Mouse (Mus musculus): ENCODE measurements around the gene Bmpr1b.

Bmpr1b gene

DNA sequence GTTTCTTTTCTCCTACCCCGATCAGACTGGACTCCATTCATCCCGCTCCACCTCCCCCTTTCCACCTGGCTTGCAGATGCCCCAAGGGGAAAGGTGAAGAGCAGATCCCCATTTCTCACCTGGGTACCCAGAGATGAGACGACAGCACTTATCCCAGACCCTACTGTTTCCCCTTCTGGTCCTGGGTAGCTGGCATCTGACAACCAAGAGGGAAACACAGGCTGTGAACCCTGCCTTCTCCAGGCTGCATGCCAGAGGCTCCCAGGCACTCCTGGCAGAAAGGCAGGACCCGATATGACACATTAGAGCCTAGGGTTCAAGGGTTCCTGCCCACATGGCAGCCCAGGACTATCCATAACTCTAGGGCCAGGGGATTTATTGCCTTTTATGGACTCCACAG is 56.0 kb downstream of the Bmpr1b start:
- no peak for DNase-seq (ENCODE audit: low spot score)

DNA sequence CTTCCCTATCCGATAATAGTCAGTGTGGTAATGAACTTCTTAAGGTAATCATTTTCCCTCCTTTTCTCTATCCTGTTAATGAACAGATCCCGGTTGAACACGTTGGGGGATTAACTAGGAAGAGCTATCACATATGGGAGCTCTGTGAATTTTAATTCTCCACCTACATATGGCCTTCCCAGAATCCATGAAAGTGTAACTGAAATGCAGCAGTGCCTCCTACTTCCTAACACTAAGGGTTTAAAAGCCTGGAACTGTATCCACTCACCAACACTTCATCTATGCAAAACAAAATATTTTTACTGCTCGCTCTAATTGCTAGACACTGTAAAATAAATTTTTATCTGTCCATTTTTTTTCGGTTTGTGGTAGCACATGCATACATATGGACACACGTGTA is 63.0 kb downstream of the Bmpr1b start:
- no peak for DNase-seq (ENCODE audit: low spot score)

DNA sequence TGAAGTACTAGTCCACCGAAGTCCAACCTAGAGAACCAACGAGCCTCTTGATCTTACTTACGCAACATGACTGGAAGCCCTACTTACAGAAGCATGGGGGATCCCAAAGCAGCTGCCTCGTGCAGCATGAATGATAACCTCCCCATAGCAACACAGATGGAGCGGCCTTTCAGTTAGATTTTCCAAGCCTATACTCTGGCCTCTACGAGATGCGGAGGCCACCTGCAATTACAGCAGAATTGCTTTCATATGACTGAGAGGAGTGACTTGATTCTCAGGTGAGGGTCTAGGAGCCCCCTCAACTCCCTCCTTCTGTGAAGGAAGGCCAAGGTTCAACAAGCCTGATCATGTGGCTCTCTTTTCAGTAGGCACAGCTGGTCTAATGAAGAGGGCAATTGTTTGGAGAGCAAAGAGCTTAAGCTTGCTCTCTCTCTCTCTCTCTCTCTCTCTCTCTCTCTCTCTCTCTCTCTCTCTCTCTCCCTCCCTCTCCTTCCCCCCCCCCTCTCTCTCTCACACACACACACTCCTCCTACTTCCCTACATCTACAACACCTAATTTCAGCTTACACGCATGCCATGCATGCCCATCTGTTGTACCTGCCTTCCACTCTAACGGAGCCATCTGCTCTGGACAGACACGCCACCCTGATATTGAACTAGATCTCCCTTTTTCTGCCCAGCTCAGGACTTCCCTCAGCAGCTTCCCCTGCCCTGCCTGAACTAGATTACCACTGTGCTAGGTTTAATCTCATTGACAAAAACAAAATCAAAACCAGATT is 65.0 kb downstream of the Bmpr1b start:
- no peak for DNase-seq (ENCODE audit: low spot score)

DNA sequence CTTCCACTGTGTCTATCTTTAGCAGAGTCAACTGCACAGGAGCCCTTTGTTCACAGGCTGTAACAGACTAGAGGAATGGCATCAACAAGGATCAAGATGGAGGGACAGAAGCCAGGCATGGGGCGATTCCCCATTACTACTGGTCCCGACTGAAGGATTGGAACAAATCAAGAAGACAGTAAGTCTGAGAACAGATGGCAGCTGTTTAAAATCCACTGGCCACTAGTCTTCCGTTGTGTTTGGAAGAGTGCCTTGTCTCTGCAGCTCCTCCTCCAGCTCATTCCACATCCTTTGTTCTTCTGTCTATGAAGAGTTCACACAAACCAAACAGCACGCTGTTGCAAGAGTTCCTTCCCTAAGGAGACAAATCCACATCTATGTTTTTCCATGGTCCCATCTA is 65.6 kb downstream of the Bmpr1b start:
- no peak for DNase-seq (ENCODE audit: low spot score)

DNA sequence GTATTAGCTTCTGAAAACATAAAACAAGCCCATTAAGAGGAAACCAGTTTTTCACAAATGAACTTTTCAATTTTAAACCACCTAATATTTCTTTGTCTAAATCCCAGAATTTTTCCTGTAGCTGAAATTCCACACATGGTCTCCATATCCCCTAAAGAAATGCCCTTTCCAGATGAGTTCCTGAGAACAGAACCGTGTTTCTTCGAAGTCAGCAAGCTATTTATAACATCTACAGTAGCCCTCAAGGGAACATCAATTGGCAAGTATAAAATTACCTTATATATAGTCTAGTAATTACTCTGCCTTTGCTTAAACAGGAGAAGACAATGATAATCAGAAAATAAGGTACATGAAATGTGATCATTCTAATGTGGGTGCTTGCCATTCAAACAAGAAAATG is 70.1 kb downstream of the Bmpr1b start:
- DNase-seq (ENCODE audit: low spot score) = no peak

DNA sequence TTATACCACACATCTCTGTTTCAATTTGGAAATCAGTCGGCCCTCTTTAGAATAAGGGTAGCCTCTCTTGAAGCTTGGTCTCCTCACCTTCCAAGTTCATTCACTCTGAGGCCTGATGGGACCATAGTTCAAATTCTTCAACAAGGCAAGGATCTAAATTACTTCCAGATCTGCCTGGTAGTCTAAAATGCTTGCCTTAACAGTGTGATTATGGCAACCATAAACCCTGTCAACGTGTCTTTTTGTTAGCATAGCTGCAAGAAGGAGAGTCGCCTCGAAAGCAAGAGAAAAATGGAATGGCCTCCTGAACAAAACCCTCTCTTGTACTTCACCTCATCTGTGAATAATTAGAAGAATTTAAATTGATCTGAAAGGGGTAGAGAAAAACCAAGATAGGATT is 75.2 kb downstream of the Bmpr1b start:
- no peak for DNase-seq (ENCODE audit: low spot score)

DNA sequence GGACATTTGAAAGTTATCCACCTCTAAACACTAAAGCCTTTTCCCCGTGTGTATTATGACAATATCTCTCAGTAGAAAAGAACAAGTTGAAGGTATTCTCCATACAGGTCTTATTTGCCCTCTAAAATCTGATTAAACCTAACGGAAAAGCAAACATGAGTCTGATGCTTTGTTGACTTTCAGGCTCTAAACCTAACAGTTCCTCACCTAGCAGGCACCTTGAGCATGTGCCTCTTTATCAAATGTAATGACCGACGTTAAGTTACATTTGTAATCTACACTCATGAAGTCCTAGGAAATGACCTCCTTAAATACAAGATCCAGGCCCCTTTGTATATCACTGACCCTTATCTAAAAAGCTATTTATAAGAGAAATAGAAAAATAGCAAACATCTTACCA is 79.5 kb downstream of the Bmpr1b start:
- no peak for DNase-seq (ENCODE audit: low spot score)

DNA sequence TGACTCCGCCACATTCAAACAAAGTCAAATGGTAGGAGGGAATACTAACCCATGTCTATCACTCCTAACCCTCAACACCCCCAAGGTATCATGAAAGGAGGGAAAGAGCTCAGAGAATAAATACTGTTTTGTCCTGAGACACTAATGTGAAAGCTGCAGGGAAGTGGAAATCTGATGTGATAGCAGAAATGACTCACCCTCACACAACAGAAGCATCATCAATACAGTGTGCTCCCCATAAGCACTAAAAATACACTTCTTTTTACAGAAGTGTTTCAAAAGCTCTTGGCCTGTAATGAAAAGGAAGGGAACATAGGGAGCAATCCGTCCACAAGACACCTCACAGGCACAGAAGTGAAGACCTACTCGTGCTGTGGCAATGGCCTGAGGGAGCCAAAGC is 83.3 kb downstream of the Bmpr1b start:
- no peak for DNase-seq (ENCODE audit: low spot score)

DNA sequence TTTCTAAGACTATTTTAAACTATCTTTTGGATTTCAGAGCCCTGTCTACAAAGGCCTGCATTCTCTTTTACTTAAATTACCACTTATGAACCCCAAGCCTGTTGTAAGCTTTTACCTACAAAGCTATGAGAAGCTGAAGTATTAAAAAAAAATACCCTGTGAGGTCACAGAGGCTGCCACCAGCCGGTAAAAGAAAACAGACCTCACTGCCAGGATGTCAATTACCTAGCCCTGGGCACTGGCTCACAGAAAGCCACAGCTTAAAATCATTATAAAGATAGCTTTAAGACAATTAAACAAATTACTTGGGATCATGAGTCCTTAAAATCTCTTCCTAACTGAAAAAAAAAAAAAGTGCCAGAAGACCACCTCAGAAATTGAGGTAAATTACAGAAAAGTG is 85.1 kb downstream of the Bmpr1b start:
- no peak for DNase-seq (ENCODE audit: low spot score)

DNA sequence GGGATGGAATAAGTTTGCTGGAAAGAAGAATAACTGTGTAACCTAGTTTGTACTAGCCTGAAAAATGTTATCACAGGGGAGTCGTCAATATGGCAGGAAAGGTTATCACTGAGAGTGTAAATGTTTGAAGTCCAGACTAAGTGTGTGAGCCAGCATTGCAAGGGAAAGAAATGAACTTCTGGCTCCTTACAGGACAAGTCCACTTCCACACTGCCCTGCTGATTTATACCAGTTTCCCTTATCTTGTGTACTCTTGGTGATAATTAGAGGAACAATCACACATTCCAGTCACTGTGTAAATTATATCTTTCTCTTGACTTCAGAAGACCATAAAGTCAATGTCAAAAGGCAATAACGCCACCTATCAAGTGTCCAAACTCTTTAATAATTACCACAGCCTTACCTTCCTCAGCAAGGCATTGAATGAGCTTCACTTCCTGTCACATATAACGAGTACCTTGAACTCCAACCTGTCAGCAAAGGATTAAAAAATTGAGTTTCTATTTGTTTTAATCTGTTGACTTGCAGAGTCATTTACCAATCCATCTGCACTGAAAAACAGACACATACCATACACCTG is 91.4 kb downstream of the Bmpr1b start:
- DNase-seq (ENCODE audit: low spot score) = no peak

DNA sequence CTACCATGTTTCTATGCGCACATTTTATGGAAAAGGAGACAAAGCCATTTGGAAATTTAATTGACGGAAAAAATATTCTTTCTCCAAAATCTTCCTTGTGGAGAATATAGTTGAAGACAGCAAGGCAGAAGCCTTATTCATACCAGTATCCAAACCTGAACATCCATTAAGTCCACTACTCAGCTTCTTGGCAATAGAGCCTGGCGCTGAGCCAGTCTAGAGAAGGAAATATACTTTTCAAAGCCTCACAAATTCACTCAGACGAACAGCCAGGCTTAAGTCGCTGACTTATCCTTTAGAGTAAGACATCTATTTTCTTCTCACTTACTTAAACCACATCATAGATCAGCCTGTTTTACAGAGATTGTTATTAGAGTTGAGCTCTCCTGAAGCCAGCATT is 97.6 kb downstream of the Bmpr1b start:
- DNase-seq (ENCODE audit: low spot score) = no peak

DNA sequence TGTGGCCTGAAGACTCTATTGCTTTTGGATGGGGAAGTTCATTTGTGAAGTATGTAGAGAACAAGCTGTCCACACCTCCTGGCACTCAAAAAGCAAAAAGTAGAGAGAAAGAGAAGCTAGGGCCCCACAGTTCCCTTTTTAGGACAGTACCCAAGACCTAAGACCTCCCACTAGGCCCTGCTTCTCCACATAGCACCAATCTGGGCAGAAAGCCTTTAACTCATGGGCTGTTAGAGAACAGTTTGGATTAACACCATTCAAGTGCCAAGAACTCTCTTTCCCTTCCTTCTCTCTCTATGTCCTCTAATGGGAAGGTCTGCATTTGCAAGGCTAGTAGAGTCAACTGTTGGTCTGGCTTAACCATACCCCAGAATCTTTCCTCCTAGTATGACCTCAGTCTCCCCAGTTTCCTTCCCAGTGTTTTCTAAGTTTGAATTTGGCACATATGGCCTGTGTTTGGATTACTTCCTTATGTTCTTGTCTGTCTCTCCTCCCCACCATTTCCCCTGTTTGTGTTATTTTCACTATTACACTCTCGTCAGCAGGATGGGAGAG is 102.4 kb downstream of the Bmpr1b start:
- no peak for DNase-seq (ENCODE audit: low spot score)

DNA sequence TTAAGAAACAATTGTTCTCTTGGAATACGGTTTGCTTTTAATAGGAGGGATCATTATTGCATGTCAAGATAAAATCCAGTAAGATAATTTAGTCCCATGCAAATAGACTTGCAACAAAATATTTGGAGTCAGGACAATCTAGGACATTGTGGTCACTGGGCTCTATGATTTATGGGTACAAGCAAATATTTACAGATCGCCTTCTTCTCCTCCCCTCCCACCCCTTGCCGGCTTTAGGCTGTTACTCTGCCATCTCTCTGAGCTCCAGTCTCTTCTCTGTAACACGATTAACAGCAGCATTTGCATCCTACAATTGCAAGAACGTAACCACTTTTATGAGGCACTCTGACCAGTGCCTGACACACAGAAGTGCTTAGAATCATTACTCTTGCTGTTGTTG is 104.1 kb downstream of the Bmpr1b start:
- no peak for DNase-seq (ENCODE audit: low spot score)

DNA sequence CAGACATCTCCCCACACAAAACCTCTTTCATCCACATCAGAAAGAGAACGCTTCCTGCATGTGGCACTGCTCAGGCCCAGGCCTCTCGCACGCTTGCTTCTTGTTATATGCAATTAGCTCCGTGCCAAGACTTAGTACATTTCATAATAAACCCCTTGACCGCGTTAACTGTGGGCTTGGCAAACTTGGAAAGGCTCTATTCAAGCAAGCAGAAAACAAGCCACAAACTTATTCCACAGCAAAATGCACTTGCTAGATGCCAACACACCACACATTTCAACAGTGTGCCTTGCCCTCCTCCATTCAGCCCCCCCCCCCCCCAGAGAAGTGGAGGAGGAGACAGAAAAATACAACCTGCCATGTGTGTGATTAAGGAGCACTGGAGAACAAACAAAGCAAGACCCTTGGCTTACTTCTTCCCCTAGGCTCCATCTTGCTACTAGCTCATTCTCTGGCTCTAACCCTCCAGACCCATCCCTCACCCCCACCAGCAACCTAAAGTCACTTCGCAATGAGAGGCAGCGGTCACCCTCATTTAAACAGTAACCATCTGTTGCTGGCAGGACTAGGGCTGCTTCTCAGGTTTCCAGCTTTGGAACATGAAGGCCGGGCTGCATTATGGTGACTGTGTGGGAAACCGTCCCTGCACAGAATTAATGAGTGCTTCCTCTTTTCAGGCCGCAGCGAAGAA is 105.5 kb downstream of the Bmpr1b start:
- peak; percentile 68 for DNase-seq (ENCODE audit: low spot score)

DNA sequence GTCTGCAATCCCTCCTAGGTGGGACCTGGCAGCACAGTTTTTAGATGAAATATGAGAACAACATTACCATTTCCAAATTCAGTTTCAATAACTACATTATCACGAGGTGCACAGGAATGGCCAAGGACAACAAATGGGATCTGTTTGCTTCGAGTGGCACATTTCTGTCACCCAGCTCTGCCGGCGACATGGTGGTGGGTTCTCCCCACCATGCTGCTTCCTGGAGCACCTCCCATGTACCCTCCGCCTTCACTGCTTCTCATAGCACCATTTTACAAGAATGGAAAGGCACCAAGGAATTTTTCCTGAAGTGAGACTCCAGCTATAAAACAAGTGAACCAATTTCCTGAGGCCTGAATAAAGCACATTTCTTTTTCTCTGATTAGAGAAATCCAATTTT is 108.0 kb downstream of the Bmpr1b start:
- no peak for DNase-seq (ENCODE audit: low spot score)

DNA sequence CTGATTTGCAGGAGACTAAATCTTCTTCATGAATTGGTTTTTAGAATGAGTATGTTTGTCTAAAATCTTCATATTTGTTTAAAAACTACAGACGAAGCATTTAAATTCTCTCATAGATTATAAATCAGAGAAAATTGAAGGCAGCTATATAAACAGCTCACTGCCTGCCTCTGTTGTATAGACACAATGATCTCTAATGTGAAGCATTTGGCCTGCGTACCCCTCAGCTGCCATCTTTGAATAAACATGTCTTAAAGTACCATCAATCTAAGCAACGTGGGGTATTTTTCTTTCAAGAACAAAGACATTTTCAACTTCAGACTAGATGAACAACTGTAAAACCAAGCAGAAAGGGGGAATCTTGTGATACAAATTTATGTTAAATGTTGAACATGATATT is 109.3 kb downstream of the Bmpr1b start:
- no peak for DNase-seq (ENCODE audit: low spot score)

DNA sequence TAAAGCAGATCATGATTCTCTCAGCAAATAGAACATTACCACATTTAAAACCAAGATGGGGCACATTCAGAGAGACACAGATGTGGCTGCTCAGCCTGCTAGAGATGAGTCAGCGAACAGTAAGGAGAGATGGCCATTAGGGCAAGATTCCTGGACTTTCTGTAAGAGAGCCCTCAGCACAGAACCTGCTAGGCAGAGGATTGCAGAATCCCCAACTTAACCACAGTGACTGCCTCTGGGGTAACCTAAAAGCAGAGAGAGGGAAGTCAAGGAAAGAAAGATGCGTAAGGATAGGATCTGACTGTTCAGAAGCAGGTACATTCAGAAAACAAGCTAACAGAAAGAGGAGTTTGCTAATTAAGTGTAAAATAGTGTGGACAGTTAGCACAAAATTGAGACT is 118.5 kb downstream of the Bmpr1b start:
- no peak for DNase-seq (ENCODE audit: low spot score)

DNA sequence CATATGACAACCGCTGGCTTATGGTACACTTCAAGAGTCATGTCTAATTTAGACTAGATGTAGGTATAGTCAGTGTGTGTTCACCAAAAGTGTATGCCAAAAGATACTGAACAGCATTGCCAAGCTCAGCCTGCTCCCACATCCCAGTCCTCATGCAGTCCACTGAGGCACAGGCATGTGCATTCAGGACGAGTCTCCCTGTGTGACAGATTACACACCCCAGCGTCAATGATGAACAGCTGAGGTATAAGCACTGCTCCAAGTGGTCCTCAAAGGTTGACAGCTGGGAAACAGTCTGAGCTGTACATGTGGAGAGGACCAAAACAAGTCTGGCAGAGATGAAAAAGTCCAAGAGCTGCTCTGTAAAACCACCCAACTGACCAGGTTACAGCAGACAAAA is 119.6 kb downstream of the Bmpr1b start:
- no peak for DNase-seq (ENCODE audit: low spot score)

DNA sequence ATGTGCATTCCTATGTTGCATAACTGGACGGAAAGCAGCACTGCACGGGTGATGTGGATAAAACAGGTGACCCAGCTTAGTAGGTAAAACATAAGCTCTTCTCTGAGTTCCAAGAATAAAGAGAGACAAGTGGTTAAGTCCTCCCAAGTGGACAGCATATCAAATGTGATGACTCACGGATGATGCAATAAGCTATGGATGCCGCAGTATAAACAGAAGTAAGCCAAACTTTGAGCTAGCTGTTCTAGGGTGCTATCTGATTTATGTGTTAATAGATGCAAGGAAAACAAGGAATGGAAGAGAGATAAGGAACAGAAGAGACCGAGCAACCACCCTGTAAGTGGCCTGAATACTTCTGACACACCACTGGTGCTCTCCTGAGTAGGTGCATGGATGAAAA is 120.1 kb downstream of the Bmpr1b start:
- no peak for DNase-seq (ENCODE audit: low spot score)

DNA sequence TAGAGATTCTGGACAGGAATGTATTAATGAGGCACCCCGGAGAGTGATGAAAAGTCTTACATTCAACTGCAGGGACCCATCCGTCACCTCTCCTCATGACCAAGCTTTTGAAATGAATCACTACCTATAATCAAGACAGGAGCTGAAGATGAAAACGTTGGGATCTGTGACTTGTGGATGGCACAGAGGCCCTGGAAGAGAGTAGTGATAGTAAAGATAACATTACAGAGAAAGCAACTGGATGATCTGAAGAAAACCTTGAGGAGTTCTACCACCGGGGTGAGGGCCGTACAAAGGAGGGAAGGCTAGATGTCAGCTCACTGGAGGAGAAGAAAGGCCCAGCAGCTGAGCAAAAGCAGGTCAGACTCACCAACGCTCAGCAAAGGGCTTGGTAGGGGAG is 120.7 kb downstream of the Bmpr1b start:
- DNase-seq (ENCODE audit: low spot score) = no peak

DNA sequence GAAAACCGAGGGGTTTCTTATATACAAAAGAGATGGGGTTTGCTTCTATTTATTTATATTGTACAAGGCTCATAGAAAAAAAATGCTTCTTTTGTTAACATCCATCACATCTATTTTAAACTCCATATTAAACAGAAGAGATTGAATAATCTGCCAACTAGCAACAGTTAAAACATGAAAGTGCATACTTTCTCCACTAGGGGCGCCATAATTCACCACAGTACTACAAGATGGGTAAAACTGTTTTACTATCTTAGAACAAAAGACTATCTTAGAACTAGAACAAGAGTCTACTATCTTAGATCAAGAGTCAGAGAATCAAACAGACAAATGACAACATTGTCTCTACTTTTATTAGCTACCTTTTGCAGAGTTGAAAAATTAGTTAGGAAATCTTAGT is 125.8 kb downstream of the Bmpr1b start:
- peak; percentile 43 for DNase-seq (ENCODE audit: low spot score)

DNA sequence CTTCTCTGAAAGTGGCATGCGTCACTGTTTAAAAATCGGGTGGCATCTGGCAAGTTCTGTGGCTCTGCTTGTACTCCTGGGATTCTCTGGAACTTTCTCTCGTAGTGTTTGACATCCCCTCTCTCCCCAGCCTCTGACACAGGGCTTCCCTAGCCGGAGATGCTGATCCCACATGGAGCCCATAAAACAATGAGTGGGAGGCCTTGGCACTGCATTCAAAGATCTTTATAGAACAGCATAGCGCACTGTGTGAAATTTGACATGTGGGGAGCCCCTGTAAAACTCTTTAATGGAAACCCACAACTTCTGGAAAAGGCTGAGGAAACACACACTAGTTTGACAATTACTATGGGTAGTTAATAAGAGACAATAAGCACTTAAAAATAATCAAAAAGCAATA is 126.2 kb downstream of the Bmpr1b start:
- no peak for DNase-seq (ENCODE audit: low spot score)

DNA sequence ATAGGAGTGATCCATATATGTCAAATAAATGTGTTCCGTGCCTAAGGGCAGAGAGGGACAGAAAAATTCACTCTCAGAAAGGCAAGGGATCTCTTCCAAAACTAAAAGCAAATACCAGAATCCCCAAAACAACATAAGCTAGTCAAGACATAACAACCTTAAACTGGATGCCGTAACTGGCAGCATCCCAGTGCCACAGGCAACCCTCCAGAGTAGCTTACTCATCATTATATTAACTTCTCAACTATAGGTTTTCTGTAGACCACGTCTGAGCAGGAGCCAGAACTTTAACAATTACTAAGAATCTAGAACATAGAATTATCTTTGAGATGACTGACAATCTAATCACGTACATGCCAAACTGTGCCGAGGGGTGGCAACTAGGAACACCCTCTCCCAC is 128.9 kb downstream of the Bmpr1b start:
- DNase-seq (ENCODE audit: low spot score) = no peak

Data from retina, embryonic 14.5 days (tissue).